Mouse (Mus musculus) spleen, postnatal 14 days (tissue): ENCODE data around the gene Lrp2bp.

ENCODE experiments used
- DNase-seq, 2 experiments: peaks; one replicate each; pipeline ENCODE4 v3.0.0; 2021 to 2022; ENCODE audit warnings: low spot score in 2 of 2

Gene Lrp2bp

GRCm38 (mm10) chr8:45999138-45999783 is at the start of gene Lrp2bp:
Lrp2bp (plus strand) TSS chr8:45999303.
- no peak for DNase-seq

DNA sequence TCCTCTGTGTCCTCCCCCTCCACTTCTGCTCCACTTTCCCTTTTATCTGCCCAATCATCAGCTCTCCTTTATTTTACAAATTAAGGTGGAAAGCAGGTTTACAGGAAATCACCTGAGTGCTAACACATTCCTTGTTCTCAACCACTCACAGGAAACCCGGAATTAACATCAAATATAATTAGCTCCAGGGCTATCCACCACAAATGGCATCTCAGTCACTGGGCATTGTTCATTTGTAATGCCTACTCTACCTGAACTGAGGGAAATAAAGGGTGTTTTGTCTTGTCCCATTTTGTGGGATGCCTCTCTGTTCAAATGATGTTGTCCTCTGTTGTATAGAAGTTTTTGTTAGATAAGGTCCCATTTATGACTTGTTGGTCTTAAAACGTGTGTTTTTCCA is 48.5 kb upstream of the Lrp2bp start:
- no peak for DNase-seq

DNA sequence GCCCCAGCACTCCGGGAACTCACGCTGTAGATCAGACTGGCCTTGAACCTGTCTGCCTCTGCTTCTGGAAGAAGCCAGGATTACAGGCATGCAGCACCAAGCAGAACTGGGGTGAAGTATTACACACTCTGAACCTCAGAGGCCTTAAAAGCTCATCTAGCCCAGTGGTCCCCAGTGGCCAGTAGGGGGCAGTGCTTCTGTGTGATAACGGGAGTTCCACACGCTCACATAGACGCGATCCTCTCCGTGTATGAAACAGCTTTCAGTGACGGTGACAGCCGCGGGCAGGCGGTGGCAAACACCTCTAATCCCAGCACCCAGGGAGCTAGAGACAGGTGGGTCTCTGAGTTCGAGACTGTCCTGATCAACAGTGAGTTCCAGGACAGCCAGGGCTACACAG is 28.2 kb upstream of the Lrp2bp start:
- no peak for DNase-seq

DNA sequence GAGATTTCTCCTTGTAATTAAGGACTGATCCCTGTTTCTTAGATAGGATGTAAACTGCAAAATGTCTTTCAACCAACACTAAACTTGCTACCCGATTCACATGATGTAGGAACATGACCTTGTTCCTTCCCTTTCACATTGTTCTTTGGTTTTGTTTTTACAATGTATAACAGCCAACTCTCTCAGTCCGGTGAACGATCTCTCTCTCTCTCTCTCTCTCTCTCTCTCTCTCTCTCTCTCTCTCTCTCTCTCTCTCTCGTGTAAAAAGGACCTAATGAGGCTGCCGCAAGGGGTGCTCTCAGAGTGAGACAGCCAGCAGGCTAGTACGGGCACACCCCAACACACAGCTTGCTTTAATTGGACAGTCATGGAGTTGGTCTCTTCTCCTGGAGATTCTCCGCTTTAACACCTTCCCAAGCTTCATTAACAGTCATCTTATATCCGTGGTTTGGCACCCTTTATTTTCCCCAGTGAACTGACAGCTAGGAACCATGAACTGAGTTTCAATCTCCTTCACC is 25.1 kb upstream of the Lrp2bp start:
- no peak for DNase-seq

GRCm38 (mm10) chr8:45975126-45975836 is 23.8 kb upstream of the Lrp2bp start, which contains the start of the genes 1700029J07Rik and Ufsp2:
1700029J07Rik (minus strand) TSS chr8:45975252.
Ufsp2 (plus strand) TSS chr8:45975528.
- DNase-seq, result peak; percentile 88 to 96

- DNase-seq, result no peak
These were observed 23.1 kb upstream of the Lrp2bp start for GRCm38 (mm10) chr8:45975837-45976468.

DNA sequence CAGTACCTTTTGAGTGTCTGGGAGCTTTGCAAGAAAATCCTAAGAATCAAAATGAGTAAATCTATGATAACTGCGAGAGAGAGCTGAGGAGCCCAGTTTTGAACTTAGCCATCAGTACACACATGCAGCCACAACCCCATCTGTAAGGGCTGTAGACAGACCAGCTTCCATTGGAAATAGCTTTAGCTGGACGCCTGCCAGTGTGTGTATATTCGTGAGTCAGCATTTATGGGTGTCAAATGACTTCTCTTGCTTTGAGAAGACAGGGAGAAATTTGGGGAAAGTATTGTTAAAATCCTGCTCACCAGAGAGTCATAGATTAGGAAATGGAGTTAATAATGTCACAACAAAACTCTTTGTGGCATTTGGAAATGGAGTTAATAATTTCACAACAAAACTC is 12.4 kb upstream of the Lrp2bp start:
- DNase-seq, result no peak

DNA sequence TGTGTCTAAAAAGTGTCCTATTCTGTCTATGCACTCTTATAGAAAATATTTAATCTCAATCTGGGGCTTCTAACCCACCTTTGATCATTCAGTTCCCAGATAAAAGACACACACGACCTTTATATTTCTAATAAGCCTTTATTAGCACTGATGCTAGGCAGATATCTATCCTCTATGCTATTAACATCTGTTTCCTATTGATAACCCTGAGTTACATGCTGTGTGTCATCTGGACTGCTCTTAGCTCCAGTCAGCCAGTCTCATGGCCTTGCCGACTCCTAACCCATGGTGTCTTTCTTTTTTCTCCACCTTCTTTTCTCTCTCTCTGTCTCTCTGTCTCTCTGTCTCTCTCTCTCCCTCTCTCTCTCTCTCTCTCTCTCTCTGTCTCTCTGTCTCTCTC is 10.9 kb upstream of the Lrp2bp start:
- no peak for DNase-seq

DNA sequence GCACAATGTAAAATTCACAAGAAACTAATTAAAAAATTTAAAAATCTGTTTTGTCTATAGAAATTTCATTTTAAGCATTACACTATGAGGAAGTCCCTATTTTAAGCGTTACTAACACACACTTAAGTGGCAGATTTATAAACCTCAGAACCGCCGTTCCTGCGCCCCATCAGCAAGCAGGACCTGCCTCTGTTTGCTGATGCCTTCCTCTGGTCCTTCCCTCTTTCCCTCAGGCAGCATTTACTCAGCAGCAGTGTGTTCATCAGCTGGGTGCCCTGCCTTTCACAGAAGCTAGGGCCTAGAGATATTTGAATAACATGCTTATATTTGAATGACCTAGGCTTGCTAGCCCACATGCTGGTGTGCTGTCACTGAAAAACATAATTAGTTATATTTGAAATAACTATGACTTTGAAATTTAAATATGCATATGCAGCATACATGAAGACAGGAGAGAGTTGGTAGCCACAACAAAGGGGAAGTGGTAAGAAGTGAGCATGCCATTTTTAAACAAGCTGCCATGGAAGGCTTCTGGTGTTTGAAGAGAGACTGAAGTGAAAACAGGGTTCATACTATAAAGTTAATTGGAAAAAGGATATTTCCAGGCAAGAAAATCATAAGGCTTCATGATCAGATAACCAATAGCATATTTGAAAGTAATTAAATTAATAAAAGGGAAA is 8.3 kb upstream of the Lrp2bp start:
- DNase-seq, result no peak

GRCm38 (mm10) chr8:45994111-45994510 is 5.0 kb upstream of the Lrp2bp start:
- DNase-seq, result no peak

DNA sequence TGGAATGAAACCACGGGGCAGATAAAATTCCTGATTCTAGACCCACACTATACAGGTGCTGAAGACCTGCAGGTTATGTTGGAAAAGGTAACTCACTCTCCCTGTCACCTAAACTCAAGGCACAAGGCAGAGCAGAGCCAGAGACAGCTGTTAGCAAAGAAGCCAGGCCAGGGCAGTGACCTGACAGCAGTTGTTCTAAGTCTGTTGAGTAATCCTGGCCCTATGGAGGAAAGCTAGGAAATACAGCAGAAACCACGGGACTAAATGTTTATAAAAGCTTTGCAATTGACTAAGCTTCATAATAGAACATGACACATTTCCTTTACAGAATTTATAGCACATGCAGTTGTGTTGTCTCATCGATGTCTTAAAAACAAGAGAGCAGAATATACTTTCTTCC is 3.5 kb upstream of the Lrp2bp start:
- DNase-seq, result no peak

DNA sequence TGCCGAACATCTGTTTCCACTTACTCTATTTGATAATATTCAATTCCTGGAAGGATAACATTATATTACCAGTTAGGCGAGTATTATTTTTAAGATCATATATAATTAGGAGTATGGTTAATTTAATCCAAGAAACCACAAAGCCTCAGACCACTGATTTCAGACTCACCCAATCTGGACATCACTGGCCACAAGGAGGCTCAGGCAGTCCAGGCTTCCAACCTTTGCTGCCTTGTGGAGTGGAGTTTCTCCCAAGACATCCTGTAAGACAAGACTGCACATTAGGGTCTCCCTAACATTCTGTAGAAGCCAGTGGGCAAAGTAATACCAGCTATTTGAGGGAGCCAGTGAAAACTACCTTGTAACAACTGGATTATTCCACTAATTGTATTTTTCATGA is 875 bp upstream of the Lrp2bp start:
- DNase-seq, result no peak

GRCm38 (mm10) chr8:45999784-46000705 is 942 bp downstream of the Lrp2bp start:
- peak; percentile 96 for DNase-seq

- no peak for DNase-seq
These were observed 6.5 kb downstream of the Lrp2bp start, which contains the start of gene Ankrd37 for GRCm38 (mm10) chr8:46005596-46005995. Ankrd37 (minus strand) TSS chr8:46005707.

- DNase-seq, result no peak
These were observed 8.1 kb downstream of the Lrp2bp start for GRCm38 (mm10) chr8:46007050-46007672.

GRCm38 (mm10) chr8:46010306-46010705 is 11.2 kb downstream of the Lrp2bp start:
- DNase-seq, result no peak

- DNase-seq, result no peak
These were observed 11.9 kb downstream of the Lrp2bp start for GRCm38 (mm10) chr8:46010746-46011680.

DNA sequence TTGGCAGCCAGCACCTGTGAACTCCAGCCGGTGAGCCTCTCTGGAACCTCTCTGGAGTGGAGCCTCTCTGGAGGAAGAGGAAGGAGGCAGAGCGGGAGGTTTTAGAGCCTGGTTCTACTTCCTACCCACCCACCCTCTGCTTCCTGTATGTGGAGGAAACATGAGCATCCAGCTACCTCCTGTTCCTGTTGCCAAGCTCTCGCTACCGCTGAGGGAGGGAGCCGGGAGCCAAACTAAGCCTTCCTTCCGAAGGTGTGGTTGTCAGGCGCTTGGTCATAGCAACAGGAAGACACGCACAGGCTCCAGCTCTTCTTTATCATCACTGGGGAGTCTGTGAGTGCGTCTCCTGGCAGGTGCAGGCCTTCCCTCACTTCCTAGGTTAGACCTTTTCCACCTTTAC is 23.1 kb downstream of the Lrp2bp start:
- DNase-seq, result no peak

GRCm38 (mm10) chr8:46022758-46023157 is 23.7 kb downstream of the Lrp2bp start:
- no peak for DNase-seq
